19 mouse cellular contexts compared by ENCODE assay signal in the genomic region with DNA sequence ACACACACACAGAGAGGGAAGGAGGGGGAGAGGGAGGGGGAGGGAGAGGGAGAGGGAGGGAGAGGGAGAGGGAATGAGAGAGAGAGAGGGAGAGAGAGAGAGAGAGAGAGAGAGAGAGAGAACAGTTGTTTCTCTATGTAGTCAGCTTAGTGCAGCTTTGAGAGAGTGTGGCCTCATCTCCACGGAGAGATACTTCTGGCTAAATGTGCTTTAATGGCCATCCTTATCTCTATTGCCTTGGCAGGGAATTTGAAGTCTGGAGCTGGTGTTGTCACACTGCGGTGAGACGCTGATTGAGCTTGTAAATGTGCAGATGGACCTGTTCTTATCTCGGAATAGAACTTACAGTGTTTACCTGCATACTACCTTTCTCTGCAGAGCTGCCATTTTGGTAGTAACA.
DNase-seq lines count a peak whose midpoint lies in the region; ATAC-seq and TF ChIP-seq lines count a peak whose summit lies in the region.
"Had no signal": no experiment of that assay in that cellular context is flagged by ENCODE, and none has a peak within 500 bp of the region (broad histone marks: within the 10 kb centered on the region; RNA-seq: fewer than 3 reads in every experiment).

No protein-coding gene starts in this region.

- no peak for ATAC-seq in heart, embryonic 14.5 days (ENCODE audit: insufficient number of reproducible peaks, insufficient read depth, low FRiP score, low read depth)
- peak; percentile 43; the same call in 1 of the 2 replicates for ATAC-seq in intestine, embryonic 14.5 days (replicated peaks; ENCODE audit: low FRiP score, low TSS enrichment, low read depth)
- no peak for ATAC-seq in intestine, postnatal 0 days
- ATAC-seq in intestine, embryonic 15.5 days = peak; percentile 58; the same call in 1 of the 2 replicates
- ATAC-seq in intestine, embryonic 16.5 days = peak; percentile 66
- ATAC-seq: forebrain, embryonic 16.5 days had no signal

- H3K4me3 ChIP-seq in heart, embryonic 14.5 days (ENCODE audit: control insufficient read depth in 1 of 2, insufficient read depth in 1 of 2, low read depth in 1 of 2, low read length in 2 of 2) = no peak overlapping the region
- H3K4me3 ChIP-seq in intestine, embryonic 14.5 days (ENCODE audit: low read depth, low read length) = no peak overlapping the region
- no peak overlapping the region for H3K4me3 ChIP-seq in intestine, postnatal 0 days (ENCODE audit: low read depth, low read length)
- H3K4me3 ChIP-seq in intestine, embryonic 15.5 days (replicated peaks) = no peak overlapping the region
- H3K4me3 ChIP-seq in intestine, embryonic 16.5 days (ENCODE audit: low read length) = no peak overlapping the region
- H3K4me3 ChIP-seq: embryonic facial prominence, embryonic 13.5 days; forebrain, embryonic 12.5 days; heart, embryonic 15.5 days had no signal

- no peak for TF ChIP-seq CTCF in intestine, postnatal 0 days (IDR thresholded peaks at IDR 0.05; ENCODE audit: low read depth)

- H3K4me2 ChIP-seq in heart, embryonic 14.5 days (ENCODE audit: low read length) = 0 out of 2 replicates have a peak overlapping the region, but pooled peaks have one; percentile 22
- H3K4me2 ChIP-seq in intestine, embryonic 14.5 days (ENCODE audit: low read length) = no peak overlapping the region
- no peak overlapping the region for H3K4me2 ChIP-seq in intestine, postnatal 0 days (replicated peaks; ENCODE audit: low read depth)
- H3K4me2 ChIP-seq in intestine, embryonic 15.5 days (replicated peaks) = no peak overlapping the region
- H3K4me2 ChIP-seq in intestine, embryonic 16.5 days (ENCODE audit: low read depth, low read length) = no peak overlapping the region
- H3K4me2 ChIP-seq: embryonic facial prominence, embryonic 13.5 days; forebrain, embryonic 12.5 days; hindbrain, embryonic 14.5 days had no signal

- H3K27me3 ChIP-seq in heart, embryonic 14.5 days (ENCODE audit: control insufficient read depth, insufficient read depth, low read length) = no peaks in the 10 kb centered on the region
- no peaks in the 10 kb centered on the region for H3K27me3 ChIP-seq in intestine, embryonic 14.5 days (replicated peaks; ENCODE audit: control insufficient read depth, insufficient read depth, low read length)
- H3K27me3 ChIP-seq in intestine, postnatal 0 days (replicated peaks; ENCODE audit: control insufficient read depth, insufficient read depth, low read length) = no peaks in the 10 kb centered on the region
- no peaks in the 10 kb centered on the region for H3K27me3 ChIP-seq in intestine, embryonic 15.5 days (replicated peaks)
- no peaks in the 10 kb centered on the region for H3K27me3 ChIP-seq in intestine, embryonic 16.5 days (replicated peaks; ENCODE audit: control insufficient read depth, insufficient read depth, low read length)
- H3K27me3 ChIP-seq: embryonic facial prominence, embryonic 13.5 days; heart, embryonic 15.5 days had no signal

- H3K9me3 ChIP-seq in heart, embryonic 14.5 days (ENCODE audit: control insufficient read depth, low read length) = no peaks in the 10 kb centered on the region
- H3K9me3 ChIP-seq in intestine, embryonic 14.5 days (ENCODE audit: control insufficient read depth, low read length) = no peaks in the 10 kb centered on the region
- no peaks in the 10 kb centered on the region for H3K9me3 ChIP-seq in intestine, postnatal 0 days (ENCODE audit: control insufficient read depth)
- no peaks in the 10 kb centered on the region for H3K9me3 ChIP-seq in intestine, embryonic 15.5 days
- no peaks in the 10 kb centered on the region for H3K9me3 ChIP-seq in intestine, embryonic 16.5 days (ENCODE audit: control insufficient read depth, low read length)
- H3K9me3 ChIP-seq: embryonic facial prominence, embryonic 13.5 days; forebrain, embryonic 12.5 days; heart, embryonic 15.5 days had no signal

- peaks cover 5 to 10% of the 10 kb centered on the region in 2 experiments; a peak in 3 of 4 replicates for H3K4me1 ChIP-seq in heart, embryonic 14.5 days (ENCODE audit: control insufficient read depth in 2 of 2, insufficient read depth in 2 of 2, low read length in 2 of 2)
- 0 out of 2 replicates have a peak, but pooled peaks cover 7% of the 10 kb centered on the region for H3K4me1 ChIP-seq in intestine, embryonic 14.5 days (replicated peaks; ENCODE audit: control insufficient read depth, insufficient read depth, low read length)
- H3K4me1 ChIP-seq in intestine, postnatal 0 days (replicated peaks; ENCODE audit: control insufficient read depth, insufficient read depth, low read length) = no peaks in the 10 kb centered on the region
- H3K4me1 ChIP-seq in intestine, embryonic 15.5 days (replicated peaks) = no peaks in the 10 kb centered on the region
- H3K4me1 ChIP-seq in intestine, embryonic 16.5 days (ENCODE audit: control insufficient read depth, insufficient read depth, low read length) = peaks cover 6% of the 10 kb centered on the region
- H3K4me1 ChIP-seq: embryonic facial prominence, embryonic 13.5 days had no signal

- no peaks in the 10 kb centered on the region for H3K36me3 ChIP-seq in heart, embryonic 14.5 days (ENCODE audit: control insufficient read depth, insufficient read depth, low read length)
- H3K36me3 ChIP-seq in intestine, embryonic 14.5 days (ENCODE audit: control insufficient read depth, insufficient read depth, low read length) = no peaks in the 10 kb centered on the region
- no peaks in the 10 kb centered on the region for H3K36me3 ChIP-seq in intestine, postnatal 0 days (ENCODE audit: control insufficient read depth, insufficient read depth)
- no peaks in the 10 kb centered on the region for H3K36me3 ChIP-seq in intestine, embryonic 15.5 days
- H3K36me3 ChIP-seq in intestine, embryonic 16.5 days (ENCODE audit: control insufficient read depth, insufficient read depth, low read length) = no peaks in the 10 kb centered on the region
- H3K36me3 ChIP-seq: embryonic facial prominence, embryonic 13.5 days; forebrain, embryonic 12.5 days; heart, embryonic 15.5 days had no signal

- no peak overlapping the region for H3K27ac ChIP-seq in heart, embryonic 14.5 days (replicated peaks in 1 of 2; ENCODE audit: control insufficient read depth in 1 of 2, insufficient read depth in 1 of 2, low read depth in 2 of 2, low read length in 2 of 2)
- H3K27ac ChIP-seq in intestine, embryonic 14.5 days (ENCODE audit: low read depth) = no peak overlapping the region
- H3K27ac ChIP-seq in intestine, postnatal 0 days (ENCODE audit: low read depth, low read length) = no peak overlapping the region
- H3K27ac ChIP-seq in intestine, embryonic 15.5 days = no peak overlapping the region
- no peak overlapping the region for H3K27ac ChIP-seq in intestine, embryonic 16.5 days (ENCODE audit: low read length)
- H3K27ac ChIP-seq: embryonic facial prominence, embryonic 13.5 days; forebrain, embryonic 12.5 days; heart, embryonic 15.5 days; hindbrain, embryonic 14.5 days had no signal

- WGBS in heart, embryonic 14.5 days = 16% methylated on average over 4 of the region's 4 CpGs
- 31% methylated on average over 4 of the region's 4 CpGs for WGBS in intestine, embryonic 14.5 days
- WGBS in intestine, postnatal 0 days = 20% methylated on average over 4 of the region's 4 CpGs
- WGBS in intestine, embryonic 15.5 days = 31% methylated on average over 4 of the region's 4 CpGs
- 27% methylated on average over 4 of the region's 4 CpGs for WGBS in intestine, embryonic 16.5 days

- H3K9ac ChIP-seq in heart, embryonic 14.5 days (ENCODE audit: low read length) = no peak overlapping the region
- no peak overlapping the region for H3K9ac ChIP-seq in intestine, embryonic 14.5 days (ENCODE audit: low read length)
- no peak overlapping the region for H3K9ac ChIP-seq in intestine, postnatal 0 days (ENCODE audit: low read depth, low read length)
- no peak overlapping the region for H3K9ac ChIP-seq in intestine, embryonic 15.5 days
- no peak overlapping the region for H3K9ac ChIP-seq in intestine, embryonic 16.5 days (ENCODE audit: low read depth, low read length)
- H3K9ac ChIP-seq: embryonic facial prominence, embryonic 13.5 days; forebrain, embryonic 12.5 days; heart, embryonic 15.5 days; hindbrain, embryonic 14.5 days had no signal

- DNase-seq in heart, adult 18-20 months = no peak
- DNase-seq in intestine, embryonic 14.5 days (ENCODE audit: low spot score) = no peak
- DNase-seq in retina, embryonic 14.5 days (ENCODE audit: low spot score) = no peak
- DNase-seq: adrenal gland, adult 2 months; adrenal gland, postnatal 25 days; cerebellum, adult 18-20 months; cerebellum, adult 9-11 months; cerebellum, postnatal 36 days; gastrocnemius, postnatal 10 days; kidney, adult 2 months had no signal

Comparison
In these comparisons a context has a peak if more than half of its experiments do, and no peak if none do; other contexts are left out.
1. ATAC-seq: peak in intestine, embryonic 14.5 days (single experiment), intestine, embryonic 15.5 days (single experiment) and intestine, embryonic 16.5 days (single experiment); none in heart, embryonic 14.5 days (single experiment) and intestine, postnatal 0 days (single experiment).